In the genomic region with DNA sequence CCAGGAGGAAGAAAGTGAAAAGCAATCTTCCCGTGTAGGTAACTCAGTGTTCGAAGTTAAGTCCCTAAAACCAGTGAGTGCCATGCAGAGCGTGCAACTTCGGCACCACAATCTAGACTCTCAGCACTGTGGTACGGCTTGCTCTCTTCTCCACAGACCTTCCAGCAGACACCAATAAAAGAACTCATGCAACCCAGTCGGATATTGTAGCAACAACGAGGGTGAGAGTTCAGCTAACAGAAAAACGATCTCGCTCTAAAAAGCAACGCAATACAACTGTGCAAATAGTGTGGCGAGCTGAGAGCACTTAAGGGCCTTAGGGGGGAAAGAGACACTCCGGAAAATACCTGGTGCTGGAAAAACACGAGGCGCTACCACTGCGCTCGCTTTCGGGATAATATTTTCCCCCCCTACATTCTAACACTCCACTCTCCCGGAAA, we compare ENCODE assay signal across 8 mouse cellular contexts. TPM values are rescaled to one million over a fixed set of nuclear protein-coding genes. Genes with fewer than 3 reads are reported as not detected.
DNase-seq lines count a peak whose midpoint lies in the region; ATAC-seq and TF ChIP-seq lines count a peak whose summit lies in the region.

No protein-coding gene starts in this region.

- H3ac ChIP-seq in C2C12 (ENCODE audit: control insufficient read depth, insufficient read length, low read depth) = peak overlapping the region; percentile 68

- H3K27ac ChIP-seq in hindbrain, embryonic 15.5 days (replicated peaks) = peak overlapping the region; percentile 100
- H3K27ac ChIP-seq in lung, embryonic 16.5 days (ENCODE audit: low read length) = peak overlapping the region; percentile 98

- peaks cover 61% of the 10 kb centered on the region for H3K79me2 ChIP-seq in C2C12 (ENCODE audit: control insufficient read depth, insufficient read depth)

- peak; percentile 1; the same call in 1 of the 2 replicates for ATAC-seq in frontal cortex, adult (ENCODE audit: low TSS enrichment)
- ATAC-seq in hindbrain, embryonic 15.5 days (ENCODE audit: low FRiP score, low read depth) = no peak
- no peak for ATAC-seq in lung, embryonic 16.5 days (ENCODE audit: low read depth)

- H3K9me3 ChIP-seq in hindbrain, embryonic 15.5 days = no peaks in the 10 kb centered on the region
- no peaks in the 10 kb centered on the region for H3K9me3 ChIP-seq in lung, embryonic 16.5 days (ENCODE audit: control insufficient read depth, low read length)

- H3K4me2 ChIP-seq in hindbrain, embryonic 15.5 days = peak overlapping the region; percentile 57
- H3K4me2 ChIP-seq in lung, embryonic 16.5 days (ENCODE audit: low read depth, low read length) = peak overlapping the region; percentile 72

- no peaks in the 10 kb centered on the region for H3K36me3 ChIP-seq in C2C12 (ENCODE audit: control insufficient read depth, insufficient read depth)
- no peaks in the 10 kb centered on the region for H3K36me3 ChIP-seq in hindbrain, embryonic 15.5 days
- H3K36me3 ChIP-seq in lung, embryonic 16.5 days (ENCODE audit: control insufficient read depth, insufficient read depth, low read length) = no peaks in the 10 kb centered on the region
- H3K36me3 ChIP-seq in splenic B cell, adult 2 months (ENCODE audit: control insufficient read depth, insufficient read depth, low read length, poor library complexity, severe bottlenecking) = no peaks in the 10 kb centered on the region

- H3K9ac ChIP-seq in hindbrain, embryonic 15.5 days = peak overlapping the region; percentile 95
- H3K9ac ChIP-seq in lung, embryonic 16.5 days (ENCODE audit: low read length) = peak overlapping the region; percentile 100

- peaks cover 55% of the 10 kb centered on the region for H3K79me3 ChIP-seq in C2C12 (ENCODE audit: low read depth)

- no peak for TF ChIP-seq CTCF in C2C12 (IDR thresholded peaks at IDR 0.05; ENCODE audit: control insufficient read depth, insufficient read depth, insufficient read length)

- DNase-seq in frontal cortex, postnatal 10 days (ENCODE audit: low spot score in 2 of 2) = no peak
- DNase-seq in embryo, embryonic 10.5 days (ENCODE audit: low spot score) = peak; percentile 58
- peak; percentile 45 for DNase-seq in splenic B cell, adult 2 months (ENCODE audit: low read depth, low spot score)
- no peak for DNase-seq in spleen, postnatal 4 days (ENCODE audit: low spot score in 2 of 2)

- WGBS in hindbrain, embryonic 15.5 days = 0% methylated on average over 18 of the region's 18 CpGs
- under 1% methylated on average over 18 of the region's 18 CpGs for WGBS in lung, embryonic 16.5 days

- H3K27me3 ChIP-seq in C2C12 (ENCODE audit: control insufficient read depth, insufficient read depth, insufficient read length) = no peaks in the 10 kb centered on the region
- no peaks in the 10 kb centered on the region for H3K27me3 ChIP-seq in hindbrain, embryonic 15.5 days
- no peaks in the 10 kb centered on the region for H3K27me3 ChIP-seq in lung, embryonic 16.5 days (ENCODE audit: control insufficient read depth, insufficient read depth, low read depth, low read length)
- no peaks in the 10 kb centered on the region for H3K27me3 ChIP-seq in splenic B cell, adult 2 months (ENCODE audit: control insufficient read depth, insufficient read depth, low read length, poor library complexity, severe bottlenecking)

- H3K4me3 ChIP-seq in C2C12 (ENCODE audit: insufficient read depth, poor library complexity, severe bottlenecking) = peak overlapping the region; percentile 68
- H3K4me3 ChIP-seq in hindbrain, embryonic 15.5 days = peak overlapping the region; percentile 93
- H3K4me3 ChIP-seq in lung, embryonic 16.5 days (ENCODE audit: low read length) = peak overlapping the region; percentile 98

- H3K4me1 ChIP-seq in hindbrain, embryonic 15.5 days (replicated peaks) = peaks cover 39% of the 10 kb centered on the region
- H3K4me1 ChIP-seq in lung, embryonic 16.5 days (replicated peaks; ENCODE audit: control insufficient read depth, insufficient read depth, low read length) = peaks cover 27% of the 10 kb centered on the region

TF ChIP-seq in C2C12, 6 proteins besides CTCF, POLR2A, EP300 and RAD21:
- no peak for TF ChIP-seq MYOG (IDR thresholded peaks at IDR 0.05; ENCODE audit: control insufficient read depth, extremely low read depth, insufficient read length)
- no peak for TF ChIP-seq FOSL1 (IDR thresholded peaks at IDR 0.05; ENCODE audit: insufficient read depth, low read length, poor library complexity, severe bottlenecking)
- no peak for TF ChIP-seq CEBPB (IDR thresholded peaks at IDR 0.05; ENCODE audit: low read depth)
- TF ChIP-seq MYOD1 (IDR thresholded peaks at IDR 0.05; ENCODE audit: control insufficient read depth, insufficient read length, low read depth) = no peak
- no peak for TF ChIP-seq MAX (IDR thresholded peaks at IDR 0.05)
TF ChIP-seq in C2C12: peak in this region for 0.

RNA-seq across cellular contexts. Expression of a gene that starts 1.3 kb away (rescaled TPM):
- polyA plus RNA-seq in C2C12 (2012; fragmentation: generic; extraction: Trizol) = 50.5 TPM
- polyA plus RNA-seq in hindbrain, embryonic 15.5 days (2015; fragmentation: Nextera tagmentation; extraction: Ambion mirVana) = 91.3 and 101 TPM in 2 replicates
- 91.3 and 91.9 TPM in 2 replicates for polyA plus RNA-seq in lung, embryonic 16.5 days (2015; fragmentation: Nextera tagmentation; extraction: Ambion mirVana)

Comparison
In these comparisons a context has a peak if more than half of its experiments do, and no peak if none do; other contexts are left out.
1. DNase-seq: peak in embryo, embryonic 10.5 days (single experiment) and splenic B cell, adult 2 months (single experiment); none in frontal cortex, postnatal 10 days (0 of 2) and spleen, postnatal 4 days (0 of 2).
2. Peak in every context shown above with its lines, with median percentiles within 50 percentile points of each other: H3K4me3 ChIP-seq.